Mouse (Mus musculus) mesoderm, embryonic 11.5 days (tissue): Measurements from ENCODE around the gene Dmwd.

Source experiments
- DNase-seq: peaks from one replicate; pipeline ENCODE4 v3.0.0-alpha.2; 2012; ENCODE audit warnings: low read depth, low spot score

The Dmwd gene

DNA sequence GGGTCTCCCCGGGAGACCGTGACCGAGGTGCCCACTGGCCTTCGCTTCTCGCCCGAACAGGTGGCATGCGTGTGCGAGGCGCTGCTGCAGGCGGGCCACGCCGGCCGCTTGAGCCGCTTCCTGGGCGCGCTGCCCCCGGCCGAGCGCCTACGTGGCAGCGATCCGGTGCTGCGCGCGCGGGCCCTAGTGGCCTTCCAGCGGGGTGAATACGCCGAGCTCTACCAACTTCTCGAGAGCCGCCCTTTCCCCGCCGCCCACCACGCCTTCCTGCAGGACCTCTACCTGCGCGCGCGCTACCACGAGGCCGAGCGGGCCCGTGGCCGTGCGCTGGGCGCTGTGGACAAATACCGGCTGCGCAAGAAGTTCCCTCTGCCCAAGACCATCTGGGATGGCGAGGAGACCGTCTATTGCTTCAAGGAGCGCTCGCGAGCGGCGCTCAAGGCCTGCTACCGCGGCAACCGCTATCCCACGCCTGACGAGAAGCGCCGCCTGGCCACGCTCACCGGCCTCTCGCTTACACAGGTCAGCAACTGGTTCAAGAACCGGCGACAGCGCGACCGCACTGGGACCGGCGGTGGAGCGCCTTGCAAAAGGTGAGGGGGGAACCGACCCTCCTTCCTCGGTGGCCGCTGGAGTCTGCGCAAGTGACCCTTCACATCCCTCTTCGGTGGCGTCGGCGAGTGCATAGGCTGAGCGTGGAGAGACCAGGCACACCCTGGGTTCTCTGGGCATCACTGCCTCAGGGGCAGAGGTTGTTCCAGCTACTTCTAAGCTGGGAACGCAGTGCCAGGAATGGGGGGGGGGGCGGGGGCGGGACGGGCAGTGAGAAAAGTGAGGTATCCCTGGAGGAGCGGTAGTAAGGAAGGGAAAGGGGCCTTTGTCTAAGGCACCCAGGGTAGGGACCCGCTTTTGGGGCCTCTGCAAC, 19.1 kb downstream of the Dmwd start:
- DNase-seq = peak; percentile 60

DNA sequence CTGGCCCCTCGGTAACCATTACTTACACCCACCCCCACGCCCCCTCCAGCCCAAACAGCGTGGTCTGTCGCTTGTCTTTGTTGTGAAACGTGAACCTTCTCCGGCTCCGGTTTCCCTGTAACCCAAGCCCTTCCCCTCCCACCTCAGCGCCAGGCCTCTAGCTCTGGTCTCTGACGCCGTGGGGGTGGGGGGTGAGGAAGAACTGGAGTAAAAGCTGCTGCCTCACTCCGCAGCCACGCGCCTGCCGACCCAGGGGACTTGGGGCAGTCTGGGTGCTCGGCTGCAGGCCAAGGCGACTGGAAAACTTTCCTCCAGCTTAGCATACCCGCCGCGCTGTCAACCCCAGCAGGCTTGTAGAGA, 19.7 kb downstream of the Dmwd start:
- peak; percentile 89 for DNase-seq

DNA sequence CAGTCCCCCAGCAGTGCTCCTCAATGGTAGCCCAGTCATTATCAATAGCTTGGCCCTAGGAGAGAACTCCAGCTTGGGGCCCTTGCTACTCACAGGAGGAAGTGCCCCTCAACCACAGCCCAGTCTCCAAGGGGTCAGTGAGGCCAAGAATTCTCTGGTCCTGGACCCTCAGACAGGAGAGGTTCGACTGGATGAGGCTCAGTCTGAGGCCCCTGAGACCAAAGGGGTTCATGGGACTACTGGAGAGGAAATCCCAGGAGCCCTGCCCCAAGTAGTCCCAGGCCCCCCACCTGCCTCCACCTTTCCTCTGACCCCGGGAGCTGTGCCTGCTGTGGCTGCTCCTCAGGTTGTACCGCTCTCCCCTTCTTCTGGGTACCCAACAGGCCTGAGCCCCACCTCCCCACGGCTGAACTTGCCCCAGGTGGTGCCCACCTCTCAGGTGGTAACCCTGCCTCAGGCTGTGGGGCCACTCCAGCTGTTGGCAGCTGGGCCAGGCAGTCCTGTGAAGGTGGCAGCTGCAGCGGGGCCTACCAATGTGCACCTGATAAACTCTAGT, 20.5 kb downstream of the Dmwd start:
- DNase-seq = no peak

DNA sequence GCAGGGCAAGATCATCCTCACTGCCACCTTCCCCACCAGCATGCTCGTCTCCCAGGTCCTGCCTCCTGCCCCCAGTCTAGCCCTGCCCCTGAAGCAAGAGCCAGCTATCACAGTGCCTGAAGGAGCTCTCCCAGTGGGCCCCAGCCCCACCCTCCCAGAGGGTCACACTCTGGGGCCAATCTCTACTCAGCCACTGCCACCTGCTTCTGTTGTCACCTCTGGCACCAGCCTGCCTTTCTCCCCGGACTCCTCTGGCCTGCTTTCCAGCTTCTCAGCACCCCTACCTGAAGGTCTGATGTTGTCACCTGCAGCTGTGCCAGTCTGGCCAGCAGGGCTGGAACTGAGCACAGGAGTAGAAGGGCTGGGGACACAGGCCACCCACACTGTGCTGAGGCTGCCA, 21.2 kb downstream of the Dmwd start:
- DNase-seq = no peak

DNA sequence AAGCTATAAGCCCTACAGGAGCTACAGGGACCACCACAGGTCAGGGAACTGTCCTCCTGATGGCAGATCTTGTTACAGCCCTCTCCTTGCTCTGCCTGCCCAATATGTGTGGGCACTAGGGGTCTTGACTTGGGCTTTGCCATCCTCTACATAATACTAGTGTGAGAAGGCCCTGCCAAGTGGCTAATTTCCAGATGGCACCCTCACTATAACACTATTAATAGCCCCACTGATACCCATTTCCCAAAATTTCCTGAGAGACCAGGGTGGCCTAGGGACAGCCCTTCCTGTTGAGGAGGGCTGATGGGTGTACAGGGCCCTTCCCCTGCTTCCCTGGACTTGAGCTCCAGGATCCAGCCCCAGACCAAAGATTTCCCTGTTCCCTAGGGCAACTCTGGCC, 21.8 kb downstream of the Dmwd start:
- DNase-seq = no peak

DNA sequence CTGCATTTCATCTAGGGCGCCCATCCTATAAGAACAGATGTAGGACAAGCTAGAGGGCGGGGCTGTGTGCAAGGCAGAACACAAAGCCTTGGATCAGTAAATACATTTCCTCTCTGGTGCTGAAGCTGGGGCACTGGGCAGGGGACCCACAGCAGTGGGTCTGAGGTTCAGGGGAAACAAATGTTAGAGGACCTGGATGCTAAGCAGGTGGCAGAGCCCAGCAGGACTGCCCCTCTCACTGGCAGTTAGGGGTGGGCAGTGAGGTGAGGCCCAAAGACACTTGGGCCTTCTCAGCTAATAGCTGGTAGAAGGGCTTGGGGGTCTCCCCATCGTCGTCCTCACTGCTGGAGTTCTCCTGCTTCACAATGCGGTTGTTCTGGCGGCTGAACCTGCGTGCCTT, 22.8 kb downstream of the Dmwd start:
- DNase-seq = no peak

DNA sequence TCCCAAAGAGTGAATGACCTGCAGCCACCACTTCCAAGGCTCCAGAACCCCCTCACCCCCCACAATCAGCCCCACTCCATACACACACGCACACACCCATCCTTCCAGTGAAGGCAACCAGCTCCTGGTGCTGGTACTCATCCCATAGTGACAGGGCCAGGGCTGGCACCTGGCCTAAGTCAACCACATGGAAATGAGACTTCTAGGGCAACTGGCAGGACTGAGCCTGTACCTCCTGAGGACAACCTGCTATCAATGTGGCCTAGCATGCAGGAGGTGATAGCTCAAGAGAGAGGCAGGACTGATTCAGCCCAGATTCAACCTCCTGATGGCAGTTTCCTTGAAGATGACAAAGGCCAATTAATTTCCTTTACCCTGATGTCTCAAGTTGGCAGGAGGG, 24.3 kb downstream of the Dmwd start:
- DNase-seq = no peak

DNA sequence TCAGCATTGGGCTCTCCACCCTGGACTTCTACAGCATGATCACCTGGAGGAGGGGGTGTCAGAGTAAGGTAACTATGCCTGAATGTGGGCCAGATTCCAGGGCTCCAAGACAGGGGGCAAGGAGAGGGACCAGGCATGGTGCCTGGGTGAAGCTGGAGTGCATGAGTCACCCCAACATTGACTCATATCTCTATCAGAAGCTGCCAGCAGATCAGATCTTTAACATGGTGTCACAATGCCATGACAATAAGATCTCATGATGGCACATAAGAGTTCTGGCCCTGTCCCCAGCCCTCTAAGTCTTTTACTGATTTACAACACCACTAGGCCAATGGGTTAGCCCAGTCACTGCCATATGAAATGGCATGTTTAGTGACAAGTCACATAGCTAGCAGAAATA, 27.7 kb downstream of the Dmwd start:
- DNase-seq = no peak

DNA sequence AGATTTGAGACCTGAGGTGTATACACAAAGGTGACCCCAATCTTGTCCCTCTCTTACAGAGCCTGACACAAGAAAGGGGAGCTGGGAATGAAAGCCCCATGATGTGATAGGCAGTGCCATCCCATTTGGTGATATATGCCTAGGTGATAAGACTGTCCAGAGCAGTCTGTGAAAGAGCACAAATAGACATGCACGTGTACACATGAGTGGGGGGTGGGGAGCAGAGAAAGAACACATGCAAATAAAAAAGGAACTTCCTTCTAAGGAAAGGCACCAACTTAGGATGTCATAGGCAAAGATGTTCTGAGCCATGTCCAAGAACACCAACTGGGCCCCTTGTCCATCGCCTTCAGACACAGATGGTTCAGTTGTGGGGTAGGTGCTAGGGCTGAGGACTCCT, 28.5 kb downstream of the Dmwd start:
- no peak for DNase-seq

DNA sequence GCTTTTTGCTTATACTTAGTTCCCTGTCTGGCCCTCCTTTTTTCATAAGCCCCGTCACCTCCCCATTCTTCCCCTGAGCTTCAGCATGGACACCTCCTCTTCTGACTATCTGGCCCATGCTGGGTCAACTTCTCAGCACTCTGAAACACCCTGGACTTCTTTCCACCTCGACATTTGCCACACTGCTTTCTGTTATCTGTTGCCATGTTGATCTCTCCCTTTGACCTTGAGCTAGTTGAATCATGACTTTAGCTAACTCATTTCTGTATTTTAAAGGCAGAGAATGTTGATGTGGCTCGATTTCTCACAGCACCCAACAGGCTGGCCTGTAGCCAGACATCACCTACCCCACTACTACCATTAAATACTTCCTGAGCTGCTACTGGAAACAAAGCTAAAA, 31.4 kb downstream of the Dmwd start:
- DNase-seq = no peak

DNA sequence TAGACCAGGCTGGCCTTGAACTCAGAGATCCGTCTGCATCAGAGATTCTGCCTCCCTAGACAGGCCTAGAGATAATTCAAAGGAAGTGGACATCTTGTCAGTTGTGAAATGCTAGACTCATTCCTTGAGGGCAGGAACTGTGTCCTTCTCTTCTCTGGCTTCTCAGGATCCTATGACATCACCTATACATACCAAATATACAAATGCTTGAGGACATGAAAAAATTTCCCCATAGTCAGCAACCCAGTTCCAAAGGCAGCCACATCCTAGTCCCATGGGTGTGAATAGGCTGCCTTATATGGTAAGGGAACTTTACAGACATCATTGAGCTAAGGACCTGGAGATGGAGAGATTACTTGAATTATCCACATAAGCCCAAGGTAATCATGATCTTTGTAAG, 33.5 kb downstream of the Dmwd start:
- no peak for DNase-seq

DNA sequence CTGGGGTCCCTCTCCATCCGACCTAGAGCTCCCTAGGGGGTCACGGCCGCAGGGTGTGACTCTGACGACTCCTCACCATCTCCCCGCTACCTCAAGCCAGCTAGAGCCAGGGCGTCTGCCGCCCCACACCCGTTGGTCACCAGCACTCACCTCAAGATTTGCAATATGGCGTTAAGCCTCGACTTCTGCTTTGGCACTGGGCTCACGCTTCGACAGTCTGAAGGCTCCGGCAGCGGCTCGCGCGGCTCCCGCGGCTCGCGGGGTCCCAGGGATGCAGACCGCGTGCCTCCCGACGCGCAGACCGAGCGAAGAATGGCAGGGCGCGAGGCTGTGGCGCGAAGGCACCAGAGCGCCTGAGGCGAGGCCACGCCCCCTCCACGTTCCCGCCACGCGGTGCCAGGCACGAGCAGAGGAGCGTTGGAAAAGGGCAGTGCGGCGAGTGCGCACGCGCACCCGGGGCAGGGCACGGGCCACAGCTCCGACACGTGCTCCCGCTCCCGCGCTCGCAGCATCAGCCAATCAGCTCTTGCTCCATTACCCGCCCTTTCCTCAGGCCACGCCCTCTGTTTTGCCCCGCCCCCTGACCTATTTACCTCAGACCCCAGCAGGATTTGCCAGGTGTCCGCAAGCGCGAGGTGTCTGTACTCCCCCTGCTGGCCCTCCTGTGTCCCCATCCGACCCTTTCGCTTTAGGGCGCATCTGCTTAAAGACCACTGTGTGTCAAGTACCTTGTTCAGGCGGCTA, 42.2 kb downstream of the Dmwd start, which contains the start of gene Gm4969:
Gene Gm4969 (minus strand): TSS at position 341 of the 744 bp plus-strand sequence.
- peak; percentile 67 for DNase-seq

DNA sequence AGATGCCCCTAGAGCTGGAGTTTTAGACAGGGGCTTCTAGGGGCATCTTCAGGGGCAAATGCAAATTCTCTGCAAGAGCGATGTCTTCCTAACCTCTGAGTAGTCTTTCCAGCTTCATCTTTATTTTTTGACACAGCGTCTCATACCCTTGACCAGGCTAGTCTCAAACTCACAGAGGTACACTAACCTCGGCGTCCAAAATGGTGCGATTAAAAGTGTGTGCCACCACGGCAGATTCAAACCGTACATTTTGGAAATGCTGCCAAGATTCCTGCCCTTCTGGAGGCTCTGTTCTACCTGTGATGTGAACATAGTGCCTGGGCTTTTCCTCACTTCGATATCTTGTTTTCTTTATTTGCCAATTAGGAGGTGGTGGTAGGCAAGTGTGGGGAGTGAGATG, 43.1 kb downstream of the Dmwd start:
- no peak for DNase-seq

DNA sequence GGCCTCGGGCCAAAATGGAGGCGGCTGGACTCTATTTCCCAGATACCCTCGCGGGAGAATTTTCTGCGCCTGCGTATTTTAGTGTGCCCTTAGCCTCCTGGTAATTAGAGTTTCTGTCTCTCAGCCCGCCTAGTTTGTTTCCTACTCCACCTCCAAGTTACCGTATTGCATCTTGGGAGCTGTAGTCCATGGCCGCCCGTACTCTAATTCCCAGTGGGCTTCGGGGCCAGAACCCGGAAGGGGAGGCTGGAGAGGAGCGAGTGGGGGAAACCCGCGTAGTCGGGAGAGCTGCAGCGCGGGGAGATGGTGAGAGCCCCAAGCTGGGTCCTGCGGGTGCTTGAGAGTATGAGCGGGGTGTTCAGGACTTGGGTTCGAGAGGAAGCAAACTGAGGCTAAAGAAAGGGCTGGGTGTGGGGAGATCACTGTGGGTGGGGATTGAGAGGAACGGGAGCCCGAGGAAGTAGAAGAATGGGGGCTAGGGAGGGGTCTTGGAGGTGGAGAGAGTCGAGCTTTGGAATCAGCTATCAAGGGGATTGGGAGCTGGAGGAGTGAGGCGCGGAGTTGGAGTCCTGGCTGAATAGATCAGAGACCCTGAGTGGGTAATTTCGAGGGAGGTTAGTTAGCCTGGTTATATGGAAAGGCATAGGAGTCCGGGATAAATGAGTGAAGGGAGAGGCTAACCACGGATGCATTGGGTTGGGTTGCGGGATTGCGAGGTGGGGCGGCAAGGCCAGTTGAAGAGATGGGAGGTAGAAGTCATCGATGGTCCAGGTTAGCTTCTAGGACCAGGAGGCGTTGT, 43.8 kb downstream of the Dmwd start, which contains the start of gene Fbxo46:
Gene Fbxo46 (plus strand): TSS at position 229 of the 799 bp plus-strand sequence.
- peak; percentile 97 for DNase-seq

DNA sequence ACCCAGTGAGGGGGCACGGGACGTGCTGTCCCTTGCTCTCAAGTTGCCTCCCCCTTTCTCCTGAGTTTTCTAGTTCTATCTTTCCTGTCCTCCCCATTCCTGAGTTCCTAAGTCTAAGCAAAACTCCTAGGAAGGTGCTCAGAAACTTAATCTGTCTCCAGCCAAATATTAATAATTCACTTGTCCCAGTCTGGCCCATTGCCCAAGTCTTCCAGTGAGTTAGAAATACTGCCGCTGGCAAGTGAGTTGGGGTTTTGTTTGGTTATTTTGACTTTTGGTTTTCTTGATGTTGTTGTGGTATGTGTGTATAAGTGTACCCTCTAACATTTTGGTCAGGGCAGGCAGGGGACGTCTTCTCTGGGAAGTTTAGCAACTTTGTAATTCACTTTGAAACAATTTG, 45.7 kb downstream of the Dmwd start:
- DNase-seq = no peak

DNA sequence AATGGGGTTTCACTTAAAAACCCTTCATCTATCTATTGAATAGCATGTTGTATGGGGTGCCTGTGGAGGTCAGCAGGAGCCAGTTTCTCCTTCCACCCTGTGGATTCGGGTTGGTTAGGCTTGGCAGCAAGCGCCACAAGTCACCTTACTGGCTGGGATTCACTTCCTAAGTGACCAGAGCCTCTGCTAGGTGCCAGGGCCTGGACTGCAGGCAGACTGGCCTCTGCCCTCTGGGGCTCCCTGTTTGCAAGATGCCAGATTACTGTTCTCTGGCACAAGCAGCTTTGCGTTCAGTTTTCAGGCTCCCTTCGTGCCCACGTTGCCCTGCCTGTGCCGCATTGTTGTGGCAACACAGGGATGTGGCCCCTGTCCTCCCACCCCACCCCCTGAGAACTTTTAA, 48.7 kb downstream of the Dmwd start:
- DNase-seq = no peak

DNA sequence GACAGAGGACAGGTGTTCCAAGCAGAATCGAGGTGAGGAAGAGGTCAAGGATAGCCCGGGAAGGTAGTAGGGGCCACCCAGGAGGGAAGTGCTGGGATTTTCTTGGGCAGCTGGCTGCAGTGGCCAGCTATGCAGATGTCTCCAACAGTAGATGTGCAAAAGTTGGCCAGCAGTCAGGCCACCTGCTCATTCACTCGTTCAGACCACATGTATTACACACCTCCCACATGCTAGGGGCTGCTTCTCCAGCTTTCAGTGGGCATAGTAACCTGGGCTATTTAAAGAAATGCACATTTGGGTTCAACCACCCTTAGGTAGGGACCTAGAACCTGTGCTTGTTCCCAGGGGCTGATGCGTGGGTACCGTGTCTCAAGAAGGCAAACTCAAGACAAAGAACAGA, 51.7 kb downstream of the Dmwd start:
- no peak for DNase-seq

DNA sequence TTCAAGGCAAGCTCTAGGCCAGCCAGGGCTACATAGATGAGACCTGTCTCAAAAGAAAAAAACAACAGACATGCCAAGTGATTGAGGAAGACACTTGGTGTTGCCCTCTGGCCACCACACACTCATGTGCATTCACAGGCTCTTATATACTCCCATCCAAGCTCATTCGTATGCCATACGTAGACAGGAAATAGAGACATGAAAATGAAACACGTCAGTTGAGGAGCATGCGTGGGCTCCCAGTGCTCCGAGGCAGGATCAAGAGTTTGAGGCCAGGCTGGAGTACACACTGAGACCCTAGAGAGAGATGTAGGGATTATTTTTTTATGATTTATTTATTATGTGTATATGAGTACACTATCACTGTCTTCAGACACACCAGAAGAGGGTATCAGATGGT, 53.4 kb downstream of the Dmwd start:
- no peak for DNase-seq

DNA sequence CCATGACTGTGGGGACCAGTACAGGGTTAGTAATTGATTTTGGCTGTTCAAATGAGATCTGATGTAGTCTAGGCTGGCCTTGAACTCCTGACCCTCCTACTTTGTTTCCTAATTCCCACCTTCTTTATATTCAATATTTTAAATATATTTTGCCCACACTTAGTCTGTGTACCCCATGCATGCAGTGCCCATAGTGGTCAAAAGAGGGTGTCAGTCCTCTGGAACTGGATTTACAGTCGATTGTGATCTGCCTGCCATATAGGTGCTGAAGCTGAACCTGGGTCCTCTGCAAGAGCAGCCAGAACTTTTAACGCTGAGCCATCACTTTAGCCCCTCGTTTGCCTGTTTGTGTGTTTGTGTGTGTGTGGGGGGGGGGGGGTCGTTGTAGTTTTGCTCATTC, 54.6 kb downstream of the Dmwd start:
- DNase-seq = no peak

DNA sequence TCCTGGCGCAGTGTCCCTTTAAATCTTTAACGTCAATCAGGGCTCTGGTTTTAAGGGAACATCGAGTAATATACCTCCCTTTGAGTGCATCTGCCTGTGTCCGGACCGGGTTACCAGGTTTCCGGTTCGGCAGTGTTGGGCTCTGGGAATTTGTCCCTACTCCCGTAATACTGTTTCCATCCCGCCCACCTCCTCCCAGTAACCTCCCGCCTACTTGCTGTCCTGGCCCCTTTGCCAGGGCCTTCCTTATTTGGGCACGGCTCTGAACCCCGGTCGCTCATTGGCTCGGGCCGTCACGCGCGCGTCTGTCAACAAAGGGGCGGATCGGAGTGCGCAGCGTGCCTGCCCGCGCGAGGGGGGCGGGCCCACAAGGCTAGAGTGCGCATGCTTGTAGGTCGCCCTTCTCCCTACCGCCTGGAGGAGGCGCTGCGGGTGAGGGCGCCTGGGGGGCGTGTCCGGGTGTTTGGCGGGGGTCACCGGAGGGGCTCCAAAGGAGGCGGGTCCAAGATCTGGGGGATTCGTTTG, 55.4 kb downstream of the Dmwd start:
- peak; percentile 97 for DNase-seq
